Mouse (Mus musculus) left cerebral cortex, adult 2 months (tissue): Measurements from ENCODE around the gene Dhx8. TPM values are rescaled to one million over a fixed set of nuclear protein-coding genes. Genes with fewer than 3 reads are reported as not detected.
A peak's percentile ranks its signal among the peaks of the same experiment; 100 is the strongest.

ENCODE experiments used
- DNase-seq, 2 experiments: peaks; one replicate each; pipeline ENCODE4 v3.0.0; 2021 to 2022; ENCODE audit warnings: low spot score in 2 of 2, mixed read lengths in 1 of 2; ENCODE audit errors: extremely low spot score in 1 of 2
- H3K27ac ChIP-seq: fragments of 200-600 bp; 2 replicates; pipeline ENCODE4 v1.8.1; 2022
- H3K4me3 ChIP-seq: fragments of 200-600 bp; 2 replicates; pipeline ENCODE4 v1.8.1; 2022
- CTCF ChIP-seq: fragments of 200-600 bp; IDR thresholded peaks from 2 replicates; pipeline ENCODE4 v1.8.1; 2022; ENCODE audit warnings: antibody characterized with exemption, mild to moderate bottlenecking, moderate library complexity
- intact Hi-C: fragments of 180-260 bp; cut with DNase I; formaldehyde crosslinking; loops from one replicate; pipeline ENCODE4 v1.15.1; 2025
- total RNA-seq, 2 experiments: library from RNA; stranded (reverse); gene quantifications; 2 replicates each; pipeline ENCODE4 v1.2.3; 2021

Gene Dhx8
- total RNA-seq, 2 experiments from 2014 or later = 36.8 to 39.3 TPM

DNA sequence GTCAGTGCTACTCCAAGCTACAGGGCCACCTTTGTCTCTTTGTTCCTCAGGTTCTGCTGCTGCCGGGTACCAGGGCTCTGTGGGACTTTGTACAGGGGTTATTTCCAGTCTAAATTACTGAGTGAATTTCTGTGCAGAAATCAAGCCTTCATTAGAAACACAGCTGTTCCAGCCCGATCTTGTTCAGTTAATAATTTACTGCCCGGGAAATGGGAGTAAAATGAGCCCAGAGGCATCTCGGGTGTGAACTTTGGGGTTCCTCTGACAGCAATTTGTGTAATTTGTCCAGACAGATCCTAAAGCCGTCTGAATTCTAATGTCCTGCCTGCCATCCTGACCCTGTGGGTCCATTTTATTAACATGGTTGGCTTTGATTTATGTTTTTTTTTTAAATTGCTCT is 28.6 kb upstream of the Dhx8 start:
- intact Hi-C loops = no loop called here

DNA sequence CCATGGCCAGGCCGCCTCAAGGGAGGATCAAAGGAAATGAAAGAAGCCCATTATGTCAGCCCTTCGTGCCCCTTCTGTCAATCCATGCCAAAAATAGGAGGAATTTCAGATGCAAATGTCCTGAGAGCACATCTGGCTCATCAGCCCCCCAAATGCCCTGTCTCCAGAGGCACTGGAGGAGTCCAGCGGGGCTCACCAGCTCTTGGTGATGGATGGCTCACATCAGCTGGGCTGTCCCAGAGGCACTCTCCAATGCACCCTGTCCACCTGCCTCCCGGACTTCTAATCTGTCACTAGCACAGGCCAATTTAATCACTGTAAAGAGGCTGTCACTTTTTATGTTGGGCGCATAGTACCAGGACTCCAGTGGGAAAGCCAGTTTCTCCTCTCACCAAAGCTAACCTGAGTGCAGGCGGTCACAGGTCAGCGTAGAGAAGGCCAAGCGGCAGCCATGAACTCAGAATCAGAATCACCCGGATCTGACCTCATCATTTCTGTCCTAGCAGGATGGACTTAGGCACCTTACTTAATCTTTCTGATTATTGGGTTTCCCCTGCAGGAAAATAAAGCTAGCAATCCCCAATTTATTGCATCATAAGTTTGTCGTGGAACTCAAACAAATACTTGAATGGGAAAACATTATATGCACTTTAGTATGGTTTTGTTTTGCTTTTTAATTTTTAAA is 25.8 kb upstream of the Dhx8 start:
- TF ChIP-seq CTCF = no peak
- no peak for DNase-seq
- no peak overlapping the region for H3K4me3 ChIP-seq
- H3K27ac ChIP-seq = no peak overlapping the region
- intact Hi-C loops = no loop called here

More for the DNA sequence above, 28.6 kb upstream of the Dhx8 start:
- DNase-seq = no peak
- H3K4me3 ChIP-seq = no peak overlapping the region
- no peak overlapping the region for H3K27ac ChIP-seq
- TF ChIP-seq CTCF = no peak

DNA sequence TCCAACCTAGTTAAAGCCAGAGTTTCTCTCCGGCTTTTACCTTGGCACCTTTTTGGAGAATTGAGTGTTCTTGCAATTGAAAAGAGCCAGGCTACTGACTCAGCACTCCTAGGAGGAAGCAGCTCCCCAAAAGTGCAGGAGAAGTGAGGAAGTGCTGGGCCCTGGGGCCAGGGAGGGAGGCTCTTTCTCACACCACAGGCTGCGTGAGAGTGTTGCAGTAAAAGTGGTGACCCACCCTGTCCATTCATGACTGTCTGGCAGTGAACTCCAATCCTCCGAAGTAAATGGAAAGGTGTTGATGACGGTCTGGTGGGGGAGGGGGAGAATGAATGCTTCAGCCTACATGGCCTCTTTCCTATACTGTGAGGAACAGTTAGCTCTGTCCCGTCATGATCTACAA is 24.2 kb upstream of the Dhx8 start:
- no peak for DNase-seq

DNA sequence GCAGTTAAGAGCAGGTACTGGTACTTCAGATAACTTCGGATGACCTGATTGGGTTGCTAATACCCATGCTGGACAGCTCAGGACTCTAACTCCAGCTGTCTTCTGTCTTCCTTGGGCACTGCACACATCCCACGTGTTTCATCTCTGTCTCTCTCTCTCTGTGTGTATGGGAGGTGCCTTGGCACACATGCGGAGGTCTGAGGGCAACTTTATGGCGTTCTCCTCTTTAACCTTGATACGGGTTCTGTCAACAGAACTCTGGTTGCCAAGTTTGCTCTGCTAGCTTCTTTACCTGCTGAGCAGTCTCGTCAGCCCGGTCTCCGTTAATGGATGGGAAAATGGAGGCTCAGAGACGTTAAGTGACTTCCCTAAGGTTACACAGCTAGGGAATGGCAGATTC is 19.9 kb upstream of the Dhx8 start:
- Histone ChIP-seq H3K27ac (no peak overlapping the region), H3K4me3 (no peak overlapping the region)
- no peak for DNase-seq
- TF ChIP-seq CTCF = no peak
- intact Hi-C loops = no loop called here

More for the DNA sequence above, 24.2 kb upstream of the Dhx8 start:
- intact Hi-C loops = no loop called here
- H3K27ac ChIP-seq = no peak overlapping the region
- TF ChIP-seq CTCF = no peak
- no peak overlapping the region for H3K4me3 ChIP-seq

DNA sequence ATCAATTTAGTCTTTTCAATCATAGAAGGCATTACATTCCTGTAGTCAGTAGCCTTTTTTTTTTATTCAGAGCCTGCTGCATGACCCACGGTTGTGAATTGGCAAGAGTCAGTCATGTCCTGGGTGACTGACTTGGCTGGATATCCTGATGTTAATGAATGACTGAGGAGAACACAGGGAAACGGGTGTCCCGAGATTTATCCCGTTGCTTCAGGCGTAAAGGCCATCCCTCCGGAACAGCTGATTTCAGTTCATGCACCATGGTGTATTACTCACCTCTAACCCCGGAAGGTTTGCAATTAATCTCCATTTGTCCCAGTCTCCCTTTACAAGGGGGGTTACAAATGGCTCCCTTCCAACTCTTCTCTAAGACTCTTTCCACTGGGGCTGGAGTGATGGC is 18.7 kb upstream of the Dhx8 start:
- intact Hi-C loops = no loop called here
- no peak for DNase-seq
- H3K4me3 ChIP-seq = no peak overlapping the region
- TF ChIP-seq CTCF = no peak
- H3K27ac ChIP-seq = no peak overlapping the region

DNA sequence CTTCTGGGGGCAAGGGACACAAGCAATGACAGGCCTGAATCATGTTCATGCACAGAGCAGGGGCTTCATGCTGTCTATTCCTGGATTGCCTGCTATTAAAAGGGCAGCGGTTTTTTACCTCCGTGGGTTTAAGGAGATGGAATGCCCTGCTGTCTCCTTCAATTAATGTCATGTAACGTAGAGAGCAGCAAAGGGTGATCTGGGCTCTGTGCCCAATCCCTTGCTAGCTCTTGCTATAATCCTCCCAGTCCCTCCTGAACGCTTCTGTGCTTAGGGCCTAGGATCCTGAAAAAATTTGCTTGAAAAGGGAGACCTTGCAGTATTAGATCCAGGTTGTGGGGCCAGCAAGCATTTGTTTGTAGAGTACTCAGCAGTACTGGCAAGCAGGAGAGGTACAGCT is 14.4 kb upstream of the Dhx8 start:
- no peak for TF ChIP-seq CTCF
- Histone ChIP-seq H3K27ac (no peak overlapping the region), H3K4me3 (no peak overlapping the region)
- no peak for DNase-seq
- intact Hi-C loops = no loop called here

DNA sequence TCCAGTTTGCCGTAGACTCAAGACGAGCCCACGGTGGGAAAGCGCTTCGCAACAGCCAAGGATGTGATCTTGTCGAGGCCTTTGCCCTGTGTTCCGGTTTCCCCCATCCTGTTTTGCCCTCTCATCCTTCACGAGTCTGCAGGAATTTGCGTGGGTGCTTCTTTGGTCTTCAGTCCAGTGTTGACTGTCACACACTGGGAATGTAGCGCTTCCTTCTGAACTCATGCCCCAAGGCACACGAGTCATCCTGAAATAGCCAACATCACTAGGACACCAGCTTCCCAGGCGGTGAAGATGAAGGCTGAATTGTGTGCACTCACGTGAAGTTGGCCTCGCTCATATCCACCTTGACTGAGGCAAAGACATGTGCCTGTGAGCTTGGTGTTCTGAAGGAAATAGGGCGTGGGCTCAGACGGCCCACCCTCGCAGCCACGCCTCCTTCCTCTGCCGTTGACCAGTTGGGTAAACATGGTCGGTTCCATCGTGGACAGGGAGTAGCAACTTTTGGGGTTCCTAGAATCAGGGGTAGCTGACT is 12.7 kb upstream of the Dhx8 start:
- no peak overlapping the region for H3K27ac ChIP-seq
- no peak for TF ChIP-seq CTCF
- H3K4me3 ChIP-seq = no peak overlapping the region
- intact Hi-C loops = no loop called here
- DNase-seq = no peak

DNA sequence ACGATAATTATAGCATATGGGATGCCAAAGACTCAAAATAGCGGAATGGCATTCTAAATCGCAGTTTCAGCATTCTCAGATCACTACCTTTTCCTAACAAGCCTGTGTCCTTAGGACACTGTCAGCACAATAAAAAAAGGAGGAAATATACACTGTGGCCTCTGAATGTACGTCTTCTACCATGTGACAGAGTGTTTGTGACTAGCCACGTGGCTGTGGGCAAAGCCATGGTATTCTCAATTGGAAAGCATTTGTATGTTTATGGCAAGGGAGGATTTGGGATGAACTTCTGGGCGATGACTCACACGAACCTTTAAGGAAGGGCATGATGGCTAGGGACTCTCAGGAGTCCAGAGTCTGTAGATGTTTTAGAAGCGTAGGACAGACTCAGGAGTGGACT is 7.7 kb upstream of the Dhx8 start:
- intact Hi-C loops = no loop called here
- no peak for DNase-seq
- Histone ChIP-seq H3K27ac (no peak overlapping the region), H3K4me3 (no peak overlapping the region)
- TF ChIP-seq CTCF = no peak

DNA sequence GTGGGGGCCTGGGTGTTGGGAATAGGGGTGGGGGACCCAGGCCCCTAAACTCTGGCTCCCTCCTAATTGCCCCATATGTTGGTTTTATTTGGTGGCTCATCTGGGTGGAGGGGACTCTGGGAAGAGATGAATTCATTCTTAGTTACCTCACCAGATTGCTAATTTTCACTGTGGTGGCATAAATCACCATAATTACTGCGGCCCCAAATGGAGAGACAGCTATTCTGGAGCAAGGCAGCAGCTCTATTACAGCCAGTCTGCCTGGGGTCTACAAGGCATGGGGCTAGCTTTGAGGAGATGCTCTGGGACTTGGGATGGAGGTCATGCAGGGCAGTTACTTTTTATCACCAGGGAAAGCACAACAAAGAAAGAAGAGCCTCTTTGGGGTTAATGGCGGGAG is 6.0 kb upstream of the Dhx8 start:
- TF ChIP-seq CTCF = no peak
- H3K4me3 ChIP-seq = no peak overlapping the region
- intact Hi-C loops = no loop called here
- H3K27ac ChIP-seq = no peak overlapping the region
- no peak for DNase-seq

DNA sequence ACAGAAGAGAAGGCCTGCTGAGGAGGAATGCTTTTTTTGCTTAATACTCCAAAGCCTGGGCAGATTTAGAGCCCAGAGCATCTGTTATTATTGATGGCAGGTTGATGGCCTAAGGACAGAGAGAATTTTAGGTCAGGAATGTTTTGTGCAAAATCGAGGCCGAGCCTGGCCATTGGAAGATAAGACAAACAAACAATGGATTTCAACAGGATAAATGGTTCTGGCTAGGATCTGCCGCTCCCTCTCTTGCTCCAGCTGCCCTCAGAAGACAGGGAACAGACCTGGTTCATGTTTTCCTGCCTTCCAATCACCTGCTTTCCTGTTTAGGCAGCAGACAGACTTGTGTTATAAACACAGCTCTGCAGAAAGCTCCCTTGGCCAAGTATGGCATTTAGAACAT is 3.4 kb upstream of the Dhx8 start:
- intact Hi-C loops = no loop called here
- TF ChIP-seq CTCF = no peak
- no peak for DNase-seq
- Histone ChIP-seq H3K27ac (no peak overlapping the region), H3K4me3 (no peak overlapping the region)

DNA sequence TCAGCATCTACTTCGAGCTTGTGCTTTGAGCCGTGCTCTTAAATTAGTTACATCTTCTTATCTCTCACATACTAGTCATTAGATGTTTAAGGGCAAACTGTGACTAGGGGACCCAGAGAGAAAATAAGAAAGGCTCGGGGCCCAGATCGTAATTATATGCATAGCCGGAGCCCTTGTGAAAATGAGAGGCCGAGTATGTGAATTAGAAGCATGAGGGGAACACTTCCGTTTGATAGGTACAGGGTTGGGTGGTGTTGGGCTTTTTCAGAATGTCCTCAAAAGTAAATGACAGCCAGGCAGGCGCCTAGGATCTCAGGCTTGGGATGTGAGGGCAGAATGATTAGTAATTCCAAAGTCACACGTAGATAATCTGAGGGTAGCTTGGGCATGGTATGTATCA is 877 bp downstream of the Dhx8 start:
- intact Hi-C loops = loop anchor here (2.0 to 5.0 kb wide), 2 partner anchors 45 to 146 kb away; no protein-coding TSS in a partner anchor
- DNase-seq = no peak
- H3K4me3 ChIP-seq = peak overlapping the region; percentile 84
- no peak for TF ChIP-seq CTCF
- H3K27ac ChIP-seq = no peak overlapping the region

DNA sequence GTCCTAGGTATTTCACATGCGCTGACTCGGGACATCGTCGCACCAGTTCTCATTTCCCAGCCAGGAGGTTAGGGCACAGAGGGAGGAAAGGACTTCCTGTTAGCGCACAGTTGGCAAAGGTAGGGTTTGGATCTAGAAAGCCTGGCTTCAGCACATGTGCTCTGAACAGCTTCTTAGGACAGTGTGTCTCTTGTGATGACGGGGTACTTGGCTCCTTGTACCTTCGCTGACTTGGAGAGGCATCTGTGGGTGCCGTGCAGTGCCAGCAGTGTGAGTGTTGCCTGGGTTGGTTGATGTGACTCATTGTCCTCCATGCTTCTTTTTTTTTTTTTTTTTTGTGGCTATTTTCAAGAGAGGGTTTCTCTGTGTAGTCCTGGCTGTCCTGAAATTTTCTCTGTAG is 23.9 kb downstream of the Dhx8 start:
- intact Hi-C loops = loop anchor here (5.0 kb wide), 1 partner anchor 189 kb away; no protein-coding TSS in a partner anchor
- TF ChIP-seq CTCF = no peak
- Histone ChIP-seq H3K27ac (no peak overlapping the region), H3K4me3 (no peak overlapping the region)
- DNase-seq = peak in 1 of 2 experiments; percentile 27

DNA sequence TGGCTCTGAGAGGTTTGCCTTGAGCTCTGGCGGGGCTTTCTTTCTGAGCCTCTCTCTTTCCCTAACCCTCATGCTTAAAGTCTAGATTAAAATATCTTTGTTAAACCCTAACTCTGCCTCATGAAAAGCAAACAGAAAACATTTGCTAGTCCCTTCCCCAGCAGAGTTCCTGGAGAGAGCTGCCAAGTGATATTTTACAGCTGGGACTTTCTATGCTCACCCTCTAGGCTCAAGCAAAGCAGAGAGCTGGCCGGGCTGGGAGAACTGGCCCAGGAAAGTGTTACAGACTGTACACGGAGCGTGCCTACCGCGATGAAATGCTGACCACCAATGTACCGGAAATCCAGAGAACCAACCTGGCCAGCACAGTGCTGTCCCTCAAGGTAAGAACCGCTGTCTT is 24.6 kb downstream of the Dhx8 start:
- intact Hi-C loops = loop anchor here (5.0 kb wide), 1 partner anchor 190 kb away; no protein-coding TSS in a partner anchor

More for the DNA sequence above, 24.6 kb downstream of the Dhx8 start:
- DNase-seq = no peak
- H3K4me3 ChIP-seq = no peak overlapping the region
- no peak for TF ChIP-seq CTCF
- no peak overlapping the region for H3K27ac ChIP-seq
